Mouse (Mus musculus): ENCODE results near the gene Amph. TPM values are rescaled to one million over a fixed set of nuclear protein-coding genes. Genes with fewer than 3 reads are reported as not detected.

The Amph gene
- total RNA-seq, 2 experiments from 2014 or later = 0.51 to 0.69 TPM

Other genes starting within 250 kb of the Amph start
- gene Vps41, start 230.9 kb upstream of the Amph start, total RNA-seq (2021) = 10 to 100 TPM; 30.3 to 33.4 TPM

All from gastrocnemius, postnatal 36 days (tissue).